Mouse (Mus musculus): ENCODE data around the gene Cacna1a. TPM values are rescaled to one million over a fixed set of nuclear protein-coding genes. Genes with fewer than 3 reads are reported as not detected.

Cacna1a gene
- total and polyA plus RNA-seq, 2 experiments from 2014 or later = 15.4 to 134 TPM

- H3K4me2 ChIP-seq (ENCODE audit: low read depth, low read length, poor library complexity, severe bottlenecking) = no peak overlapping the region
- no peak overlapping the region for H3K9ac ChIP-seq (replicated peaks; ENCODE audit: low read length, poor library complexity, severe bottlenecking)
- H3K36me3 ChIP-seq (ENCODE audit: insufficient read depth, low read length) = peaks cover 18% of the 10 kb centered on the region
- no peaks in the 10 kb centered on the region for H3K27me3 ChIP-seq (ENCODE audit: insufficient read depth, low read length)
- H3K9me3 ChIP-seq (ENCODE audit: low read length) = no peaks in the 10 kb centered on the region
- ATAC-seq (ENCODE audit: low FRiP score) (no peak), DNase-seq (ENCODE audit: low spot score) (no peak)
- 91% methylated on average over 17 of the region's 17 CpGs for WGBS
- no peak overlapping the region for H3K4me3 ChIP-seq (ENCODE audit: low read depth, low read length)
- H3K27ac ChIP-seq (ENCODE audit: low read depth, low read length) = no peak overlapping the region
- no peak for TF ChIP-seq CTCF (IDR thresholded peaks at IDR 0.05)
- 0 out of 2 replicates have a peak, but pooled peaks cover 4% of the 10 kb centered on the region for H3K4me1 ChIP-seq (ENCODE audit: insufficient read depth, low read length)
These were observed 247.9 kb downstream of the Cacna1a start for GRCm38 (mm10) chr8:84636051-84636691.

DNA sequence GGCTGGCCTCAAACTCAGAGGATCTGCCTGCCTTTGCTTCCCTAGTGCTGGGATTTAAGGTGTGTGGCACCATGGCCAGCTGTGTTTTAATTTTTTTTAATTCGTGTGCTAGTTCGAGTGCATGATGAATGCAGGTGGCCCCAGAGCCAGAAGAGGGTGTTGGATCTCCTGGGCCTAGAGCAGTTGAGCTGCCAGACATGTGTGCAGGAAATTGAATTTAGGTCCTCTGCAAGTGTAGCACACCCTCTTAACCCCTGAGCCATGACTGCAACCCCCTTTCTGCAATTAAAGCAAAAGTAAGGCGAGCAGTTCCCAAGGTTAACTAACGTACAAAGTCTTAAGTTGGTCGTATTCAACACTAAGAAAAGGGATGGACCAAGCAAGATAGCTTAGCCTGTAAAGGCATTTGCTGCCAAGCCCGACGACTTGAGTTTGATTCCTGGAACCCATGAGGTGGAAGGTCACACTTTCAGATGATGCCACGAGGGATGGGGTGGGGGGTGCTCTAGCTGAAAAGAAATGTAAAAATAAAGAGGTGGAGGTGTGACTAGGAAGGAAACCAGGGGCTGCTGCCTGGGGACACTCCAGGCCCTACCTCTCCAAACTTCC is 249.8 kb downstream of the Cacna1a start:
- peaks cover 16% of the 10 kb centered on the region for H3K36me3 ChIP-seq (ENCODE audit: insufficient read depth, low read length)
- peak overlapping the region; percentile 78 for H3K4me2 ChIP-seq (ENCODE audit: low read depth, low read length, poor library complexity, severe bottlenecking)
- ATAC-seq (ENCODE audit: low FRiP score) (no peak), DNase-seq (ENCODE audit: low spot score) (no peak)
- no peaks in the 10 kb centered on the region for H3K27me3 ChIP-seq (ENCODE audit: insufficient read depth, low read length)
- 0 out of 2 replicates have a peak, but pooled peaks cover 4% of the 10 kb centered on the region for H3K4me1 ChIP-seq (ENCODE audit: insufficient read depth, low read length)
- no peaks in the 10 kb centered on the region for H3K9me3 ChIP-seq (ENCODE audit: low read length)
- peak overlapping the region; percentile 68; the same call in 1 of the 2 replicates for H3K9ac ChIP-seq (replicated peaks; ENCODE audit: low read length, poor library complexity, severe bottlenecking)
- no peak overlapping the region for H3K27ac ChIP-seq (ENCODE audit: low read depth, low read length)
- no peak for TF ChIP-seq CTCF (IDR thresholded peaks at IDR 0.05)
- H3K4me3 ChIP-seq (ENCODE audit: low read depth, low read length) = peak overlapping the region; percentile 41; the same call in 1 of the 2 replicates
- WGBS = 48% methylated on average over 8 of the region's 8 CpGs

- peak; percentile 43 for DNase-seq (ENCODE audit: low spot score)
These were observed 250.4 kb downstream of the Cacna1a start for GRCm38 (mm10) chr8:84638555-84639161.

GRCm38 (mm10) chr8:84639162-84640009 is 251.1 kb downstream of the Cacna1a start:
- Histone ChIP-seq H3K27me3 (ENCODE audit: insufficient read depth, low read length) (no peaks in the 10 kb centered on the region), H3K4me1 (ENCODE audit: insufficient read depth, low read length) (0 out of 2 replicates have a peak, but pooled peaks cover 4% of the 10 kb centered on the region), H3K4me2 (ENCODE audit: low read depth, low read length, poor library complexity, severe bottlenecking) (peak overlapping the region; percentile 78), H3K9me3 (ENCODE audit: low read length) (no peaks in the 10 kb centered on the region), H3K27ac (ENCODE audit: low read depth, low read length) (peak overlapping the region; percentile 70), H3K9ac (replicated peaks; ENCODE audit: low read length, poor library complexity, severe bottlenecking) (peak overlapping the region; percentile 68), H3K36me3 (ENCODE audit: insufficient read depth, low read length) (0 out of 2 replicates have a peak, but pooled peaks cover 4% of the 10 kb centered on the region), H3K4me3 (ENCODE audit: low read depth, low read length) (peak overlapping the region; percentile 41)
- DNase-seq (ENCODE audit: low spot score) (peak; percentile 97), ATAC-seq (ENCODE audit: low FRiP score) (peak; percentile 92)
- WGBS = under 1% methylated on average over 68 of the region's 106 CpGs
- TF ChIP-seq CTCF (IDR thresholded peaks at IDR 0.05) = peak; percentile 66

More at GRCm38 (mm10) chr8:84638555-84639161, 250.4 kb downstream of the Cacna1a start:
- Histone ChIP-seq H3K4me1 (ENCODE audit: insufficient read depth, low read length) (0 out of 2 replicates have a peak, but pooled peaks cover 4% of the 10 kb centered on the region), H3K4me3 (ENCODE audit: low read depth, low read length) (peak overlapping the region; percentile 41), H3K27ac (ENCODE audit: low read depth, low read length) (peak overlapping the region; percentile 70), H3K9ac (replicated peaks; ENCODE audit: low read length, poor library complexity, severe bottlenecking) (peak overlapping the region; percentile 68), H3K36me3 (ENCODE audit: insufficient read depth, low read length) (peaks cover 10% of the 10 kb centered on the region), H3K4me2 (ENCODE audit: low read depth, low read length, poor library complexity, severe bottlenecking) (peak overlapping the region; percentile 78), H3K27me3 (ENCODE audit: insufficient read depth, low read length) (no peaks in the 10 kb centered on the region), H3K9me3 (ENCODE audit: low read length) (no peaks in the 10 kb centered on the region)
- ATAC-seq (ENCODE audit: low FRiP score) = no peak; the same call in 1 of the 2 replicates
- 0% methylated on average over 18 of the region's 52 CpGs for WGBS
- TF ChIP-seq CTCF (IDR thresholded peaks at IDR 0.05) = no peak

- peak overlapping the region; percentile 41 for H3K4me3 ChIP-seq (ENCODE audit: low read depth, low read length)
- no peaks in the 10 kb centered on the region for H3K27me3 ChIP-seq (ENCODE audit: insufficient read depth, low read length)
- H3K36me3 ChIP-seq (ENCODE audit: insufficient read depth, low read length) = 0 out of 2 replicates have a peak, but pooled peaks cover 4% of the 10 kb centered on the region
- H3K4me1 ChIP-seq (ENCODE audit: insufficient read depth, low read length) = no peaks in the 10 kb centered on the region
- TF ChIP-seq CTCF (IDR thresholded peaks at IDR 0.05) = no peak
- H3K27ac ChIP-seq (ENCODE audit: low read depth, low read length) = no peak overlapping the region
- no peak overlapping the region for H3K9ac ChIP-seq (replicated peaks; ENCODE audit: low read length, poor library complexity, severe bottlenecking)
- peak overlapping the region; percentile 78 for H3K4me2 ChIP-seq (ENCODE audit: low read depth, low read length, poor library complexity, severe bottlenecking)
- DNase-seq (ENCODE audit: low spot score) (no peak), ATAC-seq (ENCODE audit: low FRiP score) (no peak)
- 29% methylated on average over 9 of the region's 9 CpGs for WGBS
- no peaks in the 10 kb centered on the region for H3K9me3 ChIP-seq (ENCODE audit: low read length)
These were observed 251.9 kb downstream of the Cacna1a start for GRCm38 (mm10) chr8:84640010-84640588.
